Mouse (Mus musculus) frontal cortex, postnatal 14 days (tissue): ENCODE results near the gene Tead3.
A peak's percentile ranks its signal among the peaks of the same experiment; 100 is the strongest.
"Not testable (repeated sequence)": the region's sequence is repeated elsewhere in the genome, so short reads cannot be mapped to it uniquely, and the experiment has no call there.

Experiments used
- DNase-seq, 2 experiments: peaks; one replicate each; pipeline ENCODE4 v3.0.0; 2022; ENCODE audit warnings: low spot score in 2 of 2

The Tead3 gene

DNA sequence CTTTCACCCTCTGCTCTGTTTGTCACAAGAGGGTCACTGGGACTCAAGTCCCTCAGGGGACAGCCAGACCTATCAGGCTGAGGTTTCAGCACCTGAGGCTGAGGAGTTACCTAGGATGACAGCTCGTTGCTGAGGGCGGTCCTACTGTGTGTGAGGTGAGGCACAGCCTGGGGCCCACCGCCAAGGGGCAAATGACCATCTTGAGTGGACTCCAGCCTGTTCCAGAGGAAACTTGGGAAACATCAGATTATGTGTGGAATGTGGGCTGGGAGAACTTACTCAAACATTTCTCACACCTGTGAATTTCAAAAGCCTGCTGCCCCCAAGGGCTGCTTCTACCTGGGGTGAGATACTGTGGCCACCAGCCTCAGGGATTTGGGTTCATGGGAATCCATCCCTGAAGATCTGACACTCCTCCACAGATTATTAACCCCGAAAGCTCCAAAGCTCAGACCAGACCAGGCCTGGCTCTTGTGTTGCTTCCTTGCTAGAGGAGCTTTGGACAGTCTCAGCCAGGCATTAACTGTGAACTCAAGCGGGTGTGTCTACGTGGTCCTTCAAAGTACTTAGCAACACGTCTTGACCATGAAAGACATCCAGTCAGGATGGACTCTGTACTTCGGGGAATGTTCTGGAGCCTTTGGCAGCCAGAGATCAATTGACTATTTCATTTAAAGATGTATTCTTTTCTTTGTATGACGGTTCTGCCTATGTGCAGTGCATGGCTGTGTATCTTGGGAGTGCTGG, 10.1 kb upstream of the Tead3 start:
- no peak for DNase-seq

DNA sequence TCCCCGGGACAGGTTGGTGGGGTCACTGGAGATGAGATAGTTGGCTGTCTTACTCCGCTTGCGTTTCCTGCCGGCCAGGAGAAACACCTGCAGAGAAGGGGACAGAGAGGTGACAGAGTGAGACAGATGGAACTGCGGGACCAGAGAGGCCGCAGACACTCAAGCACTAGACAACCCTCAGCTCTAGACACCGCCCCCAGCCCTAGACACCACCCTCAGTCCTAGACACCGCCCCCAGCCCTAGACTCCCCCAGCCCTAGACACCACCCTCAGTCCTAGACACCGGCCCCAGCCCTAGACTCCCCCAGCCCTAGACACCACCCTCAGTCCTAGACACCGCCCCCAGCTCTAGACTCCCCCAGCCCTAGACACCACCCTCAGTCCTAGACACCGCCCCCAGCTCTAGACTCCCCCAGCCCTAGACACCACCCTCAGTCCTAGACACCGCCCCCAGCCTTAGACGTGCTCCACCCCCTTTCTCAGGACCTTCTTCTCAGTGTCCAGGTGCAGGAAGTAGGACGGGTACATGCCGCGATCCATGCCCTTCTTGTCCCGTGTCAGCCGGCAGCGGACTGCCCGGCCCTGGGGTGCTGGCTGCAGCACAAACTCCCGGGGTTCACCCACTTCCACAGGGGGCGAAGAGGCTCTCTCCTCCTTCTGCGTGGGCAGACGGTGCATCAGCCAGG, 8.1 kb upstream of the Tead3 start:
- DNase-seq = not testable (repeated sequence)

DNA sequence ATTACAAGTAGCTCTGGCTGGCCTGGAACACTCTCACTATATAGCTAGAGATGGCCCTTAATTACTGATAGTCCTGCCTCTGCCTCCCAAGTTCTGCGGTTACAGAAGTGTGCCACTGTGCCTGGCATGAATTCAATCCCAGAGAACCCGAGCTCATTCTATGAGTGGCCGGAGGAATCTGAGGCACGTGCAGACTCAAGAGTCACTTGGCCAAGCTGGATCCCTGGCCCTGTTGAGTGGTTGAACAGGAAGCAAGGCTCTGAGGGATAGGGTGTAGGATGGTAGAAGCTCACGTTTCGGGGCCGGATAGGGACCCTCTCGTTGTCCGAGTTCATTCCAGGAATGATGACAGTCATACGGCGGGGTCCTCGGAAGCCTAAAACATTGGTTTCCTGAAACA, 5.3 kb upstream of the Tead3 start:
- DNase-seq = no peak

DNA sequence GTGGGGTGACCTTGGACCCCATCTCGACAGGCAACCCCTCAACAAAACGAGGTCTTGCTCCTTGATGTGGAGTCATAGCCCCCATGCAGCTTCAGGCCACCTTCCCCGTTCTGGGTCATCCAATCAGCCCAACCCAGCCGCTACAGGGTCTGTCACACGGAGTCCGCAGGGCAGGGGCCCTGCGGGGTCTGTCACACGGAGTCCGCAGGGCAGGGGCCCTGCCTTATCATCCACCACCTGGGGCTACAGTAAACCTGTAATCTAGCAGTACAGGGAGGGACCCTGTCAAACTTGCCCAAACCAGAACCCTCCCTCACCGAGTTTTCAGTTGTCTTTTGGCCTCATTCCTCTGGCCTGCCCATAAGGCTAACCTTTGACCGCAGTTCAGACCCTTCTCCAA, 1.4 kb upstream of the Tead3 start:
- no peak for DNase-seq

DNA sequence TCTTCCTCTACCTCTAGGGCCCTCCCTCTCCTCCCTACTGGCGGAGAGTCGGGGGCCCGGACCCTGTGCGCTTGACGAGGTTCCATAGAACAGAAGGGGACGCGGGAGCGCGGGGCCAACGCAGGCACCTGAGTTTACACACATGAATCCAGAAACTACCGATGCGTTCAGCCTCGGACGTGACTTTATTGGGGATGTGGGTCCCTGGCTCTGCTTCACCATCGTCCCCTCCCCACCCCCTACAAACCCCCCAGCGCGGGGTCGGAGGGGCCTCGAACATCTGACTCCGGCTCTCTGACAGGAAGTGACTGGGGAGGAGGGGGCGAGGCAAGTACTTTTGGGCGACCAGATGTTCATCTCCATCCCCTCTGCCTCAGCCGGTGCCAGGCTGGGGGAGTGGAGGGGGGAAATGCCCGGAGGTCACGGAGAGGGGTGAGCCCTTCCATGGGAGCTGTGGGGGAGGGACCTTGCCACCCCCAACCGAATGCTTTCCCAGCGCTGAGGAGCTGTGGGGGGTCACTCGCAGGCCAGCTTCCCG, 805 bp upstream of the Tead3 start:
- DNase-seq = no peak

DNA sequence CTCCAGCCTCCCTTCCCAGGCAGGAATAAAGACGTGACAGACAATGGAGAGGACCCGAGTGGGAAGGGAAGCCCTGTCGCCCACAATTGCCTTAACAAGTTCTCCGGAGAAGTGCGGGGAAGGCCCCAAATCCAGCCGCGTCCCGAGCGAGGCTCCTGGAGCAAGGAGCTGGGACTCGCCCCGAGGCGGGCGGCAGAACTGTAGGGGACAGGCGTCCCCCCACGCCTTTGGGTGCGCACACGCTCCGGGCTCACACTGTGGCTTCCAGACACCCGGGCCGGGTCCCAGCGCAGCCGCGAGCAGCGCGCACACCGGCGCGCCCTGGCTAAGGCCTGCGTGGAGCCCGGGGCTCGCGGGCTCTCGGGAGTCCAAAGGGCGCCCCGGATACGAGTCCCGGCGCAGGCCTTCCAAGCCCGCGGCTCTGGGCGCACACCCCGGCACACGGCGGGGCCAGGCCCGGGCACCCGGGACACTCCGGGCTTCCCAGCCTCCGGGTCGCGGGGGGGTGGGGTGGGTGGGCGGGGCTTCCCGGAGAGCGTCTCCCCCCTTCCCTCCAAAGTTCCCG, 634 bp downstream of the Tead3 start:
- no peak for DNase-seq

DNA sequence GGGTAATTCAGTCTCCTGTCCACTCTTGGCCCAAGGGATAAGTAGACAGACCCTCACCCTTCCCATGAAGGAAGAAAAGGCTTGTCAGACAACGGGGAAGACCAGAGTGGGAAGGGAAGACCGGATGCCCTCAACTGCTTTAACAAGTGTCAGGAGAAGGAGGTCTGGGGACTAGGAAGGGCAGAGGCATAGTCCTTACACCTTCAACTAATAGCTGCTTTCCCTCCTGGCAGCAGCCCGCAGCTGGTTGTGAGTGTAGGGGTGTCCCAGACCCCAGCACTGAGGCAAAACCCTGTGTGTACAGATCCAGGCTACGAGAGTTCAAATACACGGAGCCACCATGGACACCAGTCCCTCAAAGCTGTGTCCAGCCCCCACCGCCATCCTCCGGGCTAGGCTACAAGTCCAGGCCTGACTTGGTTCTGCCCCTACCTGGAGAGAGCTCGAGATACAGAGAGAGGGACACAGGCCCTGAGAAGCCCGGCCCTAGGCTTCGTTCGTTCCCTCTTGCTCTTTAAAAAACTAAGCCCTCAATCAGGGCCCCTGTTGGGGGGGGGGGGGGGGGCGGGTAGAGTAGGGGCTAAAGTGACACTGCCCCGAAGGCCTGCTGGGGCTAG, 1.2 kb downstream of the Tead3 start:
- no peak for DNase-seq

DNA sequence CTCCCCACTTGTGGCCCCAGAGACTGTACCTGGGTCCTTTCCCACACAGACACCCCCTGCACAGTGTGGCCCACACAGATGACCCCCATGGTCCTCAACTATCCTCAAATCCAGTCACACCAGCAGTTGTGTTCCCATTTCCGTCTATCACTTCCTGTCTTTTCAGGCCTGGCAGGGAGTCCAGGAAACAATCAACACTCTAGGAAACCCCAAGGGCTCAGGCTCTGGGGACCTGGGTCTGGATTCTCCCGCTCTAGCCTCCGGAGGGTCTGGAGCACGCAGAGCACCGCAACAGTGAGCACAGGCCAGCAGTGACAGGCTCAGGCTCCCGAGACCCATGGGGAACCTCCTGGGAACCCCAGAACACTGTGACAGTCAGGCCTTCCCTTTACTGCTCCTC, 2.4 kb downstream of the Tead3 start:
- no peak for DNase-seq

DNA sequence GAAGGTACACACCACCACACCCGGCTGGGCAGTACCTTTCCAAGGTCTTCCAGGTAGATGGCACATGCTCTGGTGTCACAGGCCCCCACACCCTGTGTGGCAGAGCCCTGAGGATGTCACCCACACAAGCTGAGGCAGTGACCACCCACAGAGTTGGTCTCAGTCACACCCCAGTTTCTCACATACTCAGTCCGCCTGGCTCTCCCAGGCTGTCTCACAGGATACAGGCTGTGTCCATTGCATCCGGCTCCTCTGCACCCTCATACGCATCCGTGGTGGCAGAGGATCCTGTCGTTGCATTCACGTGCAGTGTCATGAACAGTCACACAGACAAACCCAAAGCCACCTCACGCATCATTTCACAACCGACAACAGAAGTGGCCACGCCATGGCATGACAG, 3.3 kb downstream of the Tead3 start:
- DNase-seq = no peak

DNA sequence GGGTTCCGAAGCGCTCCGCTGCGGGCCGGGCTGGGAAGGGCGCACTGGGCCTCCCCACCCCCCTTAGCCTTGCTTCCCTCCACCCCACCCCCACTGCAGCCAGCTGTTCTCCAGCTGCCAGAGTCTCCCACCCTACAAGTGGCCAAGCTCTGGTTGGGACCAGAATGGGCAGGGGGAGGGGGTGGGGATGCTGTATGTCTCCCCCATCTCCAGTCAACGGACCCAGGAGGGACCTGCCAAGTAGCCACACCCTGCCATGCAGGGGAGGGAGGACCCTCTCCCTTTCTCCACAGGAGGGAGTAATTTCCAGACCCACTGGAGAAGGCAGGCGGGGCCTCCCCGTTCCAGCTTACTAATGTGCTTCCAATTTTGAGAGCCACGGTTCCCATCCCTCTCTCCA, 4.7 kb downstream of the Tead3 start:
- no peak for DNase-seq

DNA sequence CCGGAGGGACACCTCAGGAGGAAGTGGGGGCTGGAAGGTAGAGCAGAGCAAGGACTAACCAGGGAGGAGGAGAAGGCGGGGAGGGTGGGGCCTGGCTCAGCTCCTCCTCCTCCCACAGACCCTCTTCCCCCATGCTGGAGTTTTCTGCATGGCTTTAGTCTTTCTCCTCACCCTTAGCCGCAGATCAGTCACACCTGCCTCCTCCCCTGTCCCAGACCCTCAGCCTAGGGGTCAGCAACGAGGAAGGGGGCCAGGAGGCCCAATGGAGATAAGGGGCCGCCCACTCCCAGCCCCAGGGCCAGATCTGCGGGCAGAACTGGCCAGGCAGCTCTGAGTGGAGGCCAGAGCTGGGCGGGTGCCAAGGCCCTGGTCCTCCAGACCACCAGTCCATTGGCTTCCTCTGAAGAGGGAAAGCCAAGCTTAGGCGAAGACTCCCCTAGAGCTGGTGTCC, 5.3 kb downstream of the Tead3 start:
- no peak for DNase-seq

DNA sequence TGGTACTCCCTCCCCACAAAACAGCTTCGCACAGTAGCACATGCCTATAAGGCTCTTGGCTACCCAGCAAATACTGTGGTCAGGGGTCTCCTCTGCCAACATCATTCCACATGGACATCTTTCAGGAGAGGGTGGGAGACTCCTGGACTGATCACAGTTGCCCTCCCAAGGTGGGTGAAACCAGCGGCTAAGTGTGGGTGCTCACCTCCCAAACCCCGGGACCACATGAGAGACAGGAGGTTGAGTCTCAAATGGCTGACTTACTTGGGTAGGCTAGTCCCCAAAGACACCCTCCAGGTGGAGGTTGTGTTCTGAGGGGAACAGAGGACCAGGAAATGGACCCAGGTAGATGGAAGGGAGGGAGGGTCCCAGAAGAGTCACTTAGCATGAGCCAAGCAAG, 5.9 kb downstream of the Tead3 start:
- DNase-seq = no peak

DNA sequence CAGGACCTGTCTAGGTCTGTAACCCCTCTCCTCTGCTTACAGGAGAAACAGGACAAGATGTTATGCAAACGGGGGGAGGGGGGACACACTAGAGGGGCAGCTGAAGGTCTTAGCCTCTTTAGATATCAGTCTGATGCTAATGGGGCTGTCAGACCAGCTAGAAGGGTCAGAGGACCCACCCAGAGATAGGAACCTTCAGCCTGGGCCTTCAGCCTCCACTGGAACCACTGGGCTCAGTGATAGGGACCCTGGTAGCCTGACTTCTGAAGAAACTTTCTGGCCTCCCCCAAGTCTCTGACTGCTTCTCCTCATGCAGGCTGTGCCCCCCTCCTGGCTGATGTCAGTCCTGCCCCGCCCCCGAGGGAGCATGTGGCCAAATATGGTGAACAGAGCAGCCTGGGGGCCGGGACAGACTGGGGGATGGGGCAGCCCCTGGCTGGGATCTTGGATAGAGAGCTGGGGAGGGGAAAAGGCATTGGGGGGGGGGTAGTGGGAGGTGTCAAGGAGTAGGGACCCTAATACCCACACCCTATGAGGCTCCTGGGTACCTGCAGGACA, 6.5 kb downstream of the Tead3 start:
- no peak for DNase-seq

DNA sequence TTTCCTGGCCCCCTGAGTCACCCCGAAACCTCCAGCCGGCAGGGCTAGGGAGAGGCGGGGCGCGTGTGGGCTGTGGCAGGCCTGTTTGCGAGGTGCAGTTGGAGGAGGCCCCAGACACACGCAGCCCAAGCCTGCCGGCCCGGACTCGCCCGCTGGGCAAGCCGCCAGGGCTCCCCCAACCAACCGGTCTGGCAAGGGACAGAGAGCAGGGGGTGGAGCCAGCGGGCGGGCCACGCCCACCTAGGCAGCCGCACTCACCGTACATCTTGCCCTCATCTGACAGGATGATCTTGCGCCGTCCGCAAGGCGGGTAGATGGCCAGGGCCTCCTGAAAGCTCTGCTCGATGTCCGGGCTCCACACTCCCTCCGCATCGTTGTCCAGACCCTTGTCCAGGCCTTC, 9.5 kb downstream of the Tead3 start:
- DNase-seq = peak; percentile 63 to 67

DNA sequence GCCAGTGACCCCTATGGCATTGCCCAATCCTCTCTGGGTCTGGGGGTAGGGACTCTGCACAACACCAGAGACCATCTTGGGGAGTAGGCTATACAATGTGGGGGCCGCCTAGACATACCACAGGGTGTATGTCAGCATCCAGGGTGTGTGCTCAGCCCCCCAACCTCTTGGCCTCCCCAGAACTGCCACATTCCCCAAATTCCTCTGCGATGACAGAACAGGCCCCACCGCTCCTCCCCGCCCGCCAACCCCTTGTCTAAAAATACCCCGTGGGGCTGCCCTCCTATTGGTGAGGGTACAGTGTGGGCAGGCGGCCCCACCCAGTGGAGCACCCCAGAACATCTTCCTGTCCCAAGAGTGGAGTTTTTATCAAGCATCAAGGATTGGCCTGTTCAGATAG, 10.0 kb downstream of the Tead3 start:
- no peak for DNase-seq

DNA sequence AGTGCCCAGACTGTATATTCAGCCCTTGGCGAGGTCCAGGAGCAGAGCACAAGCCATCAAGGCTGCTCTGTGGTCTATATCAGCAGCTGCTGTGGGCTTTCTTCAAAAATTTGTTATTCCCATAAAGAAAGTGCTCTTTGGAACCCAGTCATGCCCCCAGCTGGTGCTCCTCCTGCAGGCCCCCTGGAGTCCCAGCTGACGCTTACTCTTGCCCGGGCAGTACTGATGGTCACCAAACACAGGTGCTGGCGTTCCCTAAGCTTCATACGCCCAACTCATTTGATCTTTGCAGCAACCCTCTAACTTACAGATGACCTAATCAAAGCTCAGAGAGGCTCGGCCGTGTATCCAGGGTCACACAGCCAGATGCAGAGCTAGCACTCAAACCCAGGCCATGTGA, 13.1 kb downstream of the Tead3 start:
- DNase-seq = no peak

DNA sequence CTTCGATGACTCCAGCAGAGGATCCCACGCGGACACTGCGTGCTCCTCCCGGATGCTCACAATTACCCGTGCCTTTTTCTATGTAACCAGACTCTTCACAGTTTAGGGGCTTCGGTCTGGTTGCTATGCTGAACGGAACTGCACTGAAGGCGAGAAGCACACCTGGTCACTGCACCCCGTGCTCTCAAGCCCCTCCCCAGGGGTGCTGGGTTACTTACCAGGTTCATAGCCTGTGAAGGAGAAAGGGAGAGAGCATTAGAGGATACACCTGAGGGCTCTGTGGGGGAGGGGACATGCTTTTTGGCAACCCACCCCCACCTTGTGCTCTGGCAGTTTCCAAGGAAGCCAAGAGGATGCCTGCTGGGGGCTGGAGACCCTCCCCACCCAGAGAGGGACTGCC, 15.3 kb downstream of the Tead3 start:
- DNase-seq = no peak

DNA sequence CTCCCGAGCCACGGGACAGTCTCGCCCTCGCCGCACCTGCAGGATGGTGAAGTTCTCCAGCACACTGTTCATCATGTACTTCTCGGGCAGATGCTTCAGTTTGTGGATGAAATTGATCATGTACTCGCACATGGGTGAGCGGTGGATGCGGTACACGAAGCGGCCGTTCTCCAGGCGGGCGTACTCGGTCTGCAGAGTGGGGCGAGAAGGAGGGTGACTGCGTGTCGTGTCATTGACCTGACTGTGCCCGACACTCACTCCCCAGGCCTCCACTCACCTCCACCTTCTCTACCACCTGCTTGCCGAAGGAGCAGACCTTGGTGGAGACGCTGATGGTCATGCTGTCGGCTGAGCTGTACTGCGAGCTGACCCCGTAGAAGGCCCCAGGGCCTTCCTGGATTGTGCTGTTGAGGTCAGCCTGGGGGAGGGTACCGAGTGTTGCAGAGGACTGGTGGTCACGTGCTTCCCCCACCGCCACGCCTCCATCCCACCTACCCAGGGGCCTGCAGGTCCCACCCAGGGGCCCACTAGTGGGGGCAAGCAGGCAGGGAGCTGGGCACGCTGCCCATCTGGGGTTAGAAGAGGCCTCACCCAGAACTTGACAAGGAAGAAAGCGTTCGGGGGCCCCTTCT, 17.6 kb downstream of the Tead3 start:
- DNase-seq = no peak

DNA sequence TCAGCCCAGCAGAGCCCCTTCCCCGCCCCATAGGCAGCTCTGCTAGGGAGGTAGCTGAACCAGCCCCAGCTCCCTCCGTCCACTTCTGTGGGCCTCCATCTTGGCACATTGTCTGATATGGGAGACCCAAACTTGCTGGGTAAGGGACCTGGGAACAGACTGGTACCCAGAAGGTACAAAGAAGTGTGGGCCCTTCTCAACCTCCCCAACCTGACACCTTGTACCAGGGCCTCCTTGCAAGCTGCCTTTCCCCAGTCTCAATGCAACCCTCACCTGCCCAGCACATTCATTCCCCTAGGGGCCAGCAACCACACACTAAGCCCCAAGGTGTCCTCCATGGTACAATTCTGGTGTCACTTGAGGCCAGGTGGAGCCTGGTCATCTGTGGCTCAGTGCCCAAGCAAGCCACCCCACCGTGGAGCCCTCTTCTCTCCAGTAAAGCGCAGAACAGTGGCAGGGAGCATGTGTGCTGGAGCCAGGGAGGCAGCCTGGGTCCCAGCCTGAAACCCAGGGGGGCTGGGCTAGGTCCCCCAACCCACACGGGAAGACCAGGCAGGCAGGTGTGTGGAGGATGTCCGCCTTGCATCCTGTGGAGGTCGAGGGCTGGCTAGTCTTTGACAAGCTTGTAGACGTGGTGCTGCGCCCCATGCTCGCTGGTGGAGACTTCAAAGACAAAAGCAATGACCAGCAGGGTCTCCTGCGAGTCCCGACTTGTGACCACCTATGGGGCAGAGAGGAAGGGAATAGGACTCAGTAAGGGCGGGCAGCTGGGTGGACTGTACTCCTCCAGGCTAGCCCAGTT, 18.3 kb downstream of the Tead3 start:
- no peak for DNase-seq

DNA sequence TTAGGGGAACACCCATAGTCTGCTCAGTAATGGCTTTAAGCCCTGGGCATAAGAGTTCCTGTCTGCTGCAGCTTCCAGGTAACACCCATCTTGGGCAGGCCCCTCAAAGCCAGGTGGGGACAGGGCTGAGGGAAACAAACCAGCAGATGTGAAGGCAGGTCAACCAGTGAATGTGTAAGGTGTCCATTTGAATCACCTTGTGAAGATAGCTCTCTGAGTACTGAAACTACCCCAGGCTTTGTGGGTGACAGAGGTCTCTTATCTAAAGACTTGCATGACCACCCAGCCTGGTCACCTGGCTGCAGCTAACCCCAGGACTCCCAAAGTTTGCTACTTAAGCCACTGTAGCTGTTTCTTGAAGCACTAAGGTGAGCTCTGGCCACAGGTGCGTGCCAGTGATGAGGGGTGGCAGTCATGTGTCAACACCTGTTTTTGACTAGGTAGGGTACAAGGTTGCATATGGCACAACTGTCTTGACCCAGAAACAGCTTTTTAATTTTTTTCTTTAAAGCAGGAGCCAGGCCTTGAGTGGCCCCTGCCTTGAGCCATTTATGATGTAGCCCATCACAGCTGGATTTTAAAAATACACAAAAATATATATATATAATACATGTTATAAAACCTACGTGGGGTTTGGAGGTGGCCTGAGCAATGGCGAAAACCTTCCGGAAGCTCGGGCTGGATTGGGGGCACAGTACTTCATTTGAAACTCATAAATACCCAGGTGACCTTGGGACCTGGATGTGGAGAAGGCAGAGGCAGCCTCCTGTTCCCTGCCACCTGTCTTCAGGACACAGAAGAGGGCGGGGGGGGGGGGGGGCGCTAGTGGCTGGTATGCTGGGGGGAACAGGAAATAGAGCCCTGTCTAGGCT, 19.1 kb downstream of the Tead3 start:
- no peak for DNase-seq
